Mouse (Mus musculus) left cerebral cortex, postnatal 10 days (tissue): ENCODE results near the gene Btn2a2. TPM values are rescaled to one million over a fixed set of nuclear protein-coding genes. Genes with fewer than 3 reads are reported as not detected.

Experiments
- DNase-seq, 2 experiments: peaks; one replicate each; pipeline ENCODE4 v3.0.0; 2021 to 2022; ENCODE audit warnings: low spot score in 2 of 2, mixed read lengths in 1 of 2; ENCODE audit errors: extremely low spot score in 1 of 2
- intact Hi-C: fragments of 180-260 bp; cut with DNase I; formaldehyde crosslinking; loops from one replicate; pipeline ENCODE4 v1.15.1; 2025
- total RNA-seq, 2 experiments: library from RNA; stranded (reverse); gene quantifications; 2 replicates each; pipeline ENCODE4 v1.2.3; 2021

The Btn2a2 gene
- total RNA-seq, 2 experiments from 2014 or later = 0.75 to 0.88 TPM

GRCm38 (mm10) chr13:23502031-23502567, 13.4 kb upstream of the Btn2a2 start:
- no peak for DNase-seq
- intact Hi-C loops = loop anchor here (5.0 kb wide), 1 partner anchor 35 kb away; the partner anchor contains the start of gene Btn1a1

GRCm38 (mm10) chr13:23501511-23501910, 12.9 kb upstream of the Btn2a2 start:
- no peak for DNase-seq
- intact Hi-C loops = loop anchor here (5.0 kb wide), 1 partner anchor 34 kb away; the partner anchor contains the start of gene Btn1a1

- intact Hi-C loops = loop anchor here (5.0 kb wide), 1 partner anchor 33 kb away; the partner anchor contains the start of gene Btn1a1
- peak; percentile 47 to 74 for DNase-seq
Measured at GRCm38 (mm10) chr13:23500424-23501200, 12.0 kb upstream of the Btn2a2 start.

GRCm38 (mm10) chr13:23499943-23500342, 11.3 kb upstream of the Btn2a2 start:
- intact Hi-C loops = loop anchor here (5.0 kb wide), 1 partner anchor 33 kb away; the partner anchor contains the start of gene Btn1a1
- DNase-seq = no peak

GRCm38 (mm10) chr13:23498653-23499052, 10.0 kb upstream of the Btn2a2 start:
- no peak for DNase-seq
- intact Hi-C loops = no loop called here

GRCm38 (mm10) chr13:23497656-23498321, 9.1 kb upstream of the Btn2a2 start:
- intact Hi-C loops = no loop called here
- DNase-seq = peak in 1 of 2 experiments; percentile 19

- intact Hi-C loops = no loop called here
- no peak for DNase-seq
Measured at GRCm38 (mm10) chr13:23495526-23495925, 6.9 kb upstream of the Btn2a2 start.

- intact Hi-C loops = no loop called here
- no peak for DNase-seq
Measured at GRCm38 (mm10) chr13:23491990-23492389, 3.3 kb upstream of the Btn2a2 start.

- intact Hi-C loops = no loop called here
- no peak for DNase-seq
Measured at GRCm38 (mm10) chr13:23491263-23491662, 2.6 kb upstream of the Btn2a2 start.

GRCm38 (mm10) chr13:23490863-23491262, 2.2 kb upstream of the Btn2a2 start:
- intact Hi-C loops = no loop called here
- no peak for DNase-seq

- DNase-seq = no peak
- intact Hi-C loops = no loop called here
Measured at GRCm38 (mm10) chr13:23485271-23485670, 3.4 kb downstream of the Btn2a2 start.

- intact Hi-C loops = no loop called here
- DNase-seq = no peak
Measured at GRCm38 (mm10) chr13:23483153-23483552, 5.5 kb downstream of the Btn2a2 start.

GRCm38 (mm10) chr13:23475658-23476057, 13.0 kb downstream of the Btn2a2 start:
- DNase-seq = peak in 1 of 2 experiments; percentile 27
- intact Hi-C loops = no loop called here

- intact Hi-C loops = loop anchor here (5.0 kb wide), 1 partner anchor 35 kb away; no protein-coding TSS in a partner anchor
- peak; percentile 35 to 64 for DNase-seq
Measured at GRCm38 (mm10) chr13:23466911-23467310, 21.7 kb downstream of the Btn2a2 start.

- intact Hi-C loops = loop anchor here (5.0 kb wide), 1 partner anchor 36 kb away; no protein-coding TSS in a partner anchor
Measured at GRCm38 (mm10) chr13:23466306-23466705, 22.4 kb downstream of the Btn2a2 start.

GRCm38 (mm10) chr13:23465600-23466109, 23.0 kb downstream of the Btn2a2 start, which contains the start of gene Btn1a1:
Btn1a1 (minus strand) TSS chr13:23465901.
- intact Hi-C loops = loop anchor here (5.0 kb wide), 1 partner anchor 37 kb away; no protein-coding TSS in a partner anchor
- DNase-seq = no peak

More at GRCm38 (mm10) chr13:23466306-23466705, 22.4 kb downstream of the Btn2a2 start:
- no peak for DNase-seq

- no peak for DNase-seq
- intact Hi-C loops = loop anchor here (5.0 kb wide), 1 partner anchor 37 kb away; no protein-coding TSS in a partner anchor
Measured at GRCm38 (mm10) chr13:23464841-23465366, 23.8 kb downstream of the Btn2a2 start.

- intact Hi-C loops = no loop called here
- peak in 1 of 2 experiments; percentile 36 for DNase-seq
Measured at GRCm38 (mm10) chr13:23464224-23464637, 24.4 kb downstream of the Btn2a2 start.
